Mouse (Mus musculus): ENCODE results near the gene Tmem217. TPM values are rescaled to one million over a fixed set of nuclear protein-coding genes. Genes with fewer than 3 reads are reported as not detected.

Tmem217 gene
- polyA plus RNA-seq, 1 experiment, result 0.19 TPM

DNA sequence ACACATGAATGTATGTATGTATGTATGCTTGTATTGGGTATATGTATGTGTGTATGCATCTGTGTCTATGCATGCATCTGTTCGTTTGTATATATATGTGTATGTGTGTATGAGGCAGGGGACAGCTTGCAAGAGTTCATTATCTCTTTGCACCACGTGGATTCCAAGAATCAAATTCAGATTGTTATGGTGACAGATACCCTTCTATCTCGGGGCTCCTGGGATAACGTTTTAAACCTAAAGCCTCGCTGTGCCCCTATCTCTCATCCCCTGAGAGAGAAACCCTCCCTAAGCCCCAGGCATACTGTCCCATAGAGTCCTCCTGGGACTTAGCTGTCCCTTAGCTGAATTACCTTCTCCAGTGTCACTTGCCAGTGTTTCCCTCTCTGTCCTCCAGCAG lies 31.4 kb upstream of the Tmem217 start:
- TF ChIP-seq CTCF (IDR thresholded peaks at IDR 0.05; ENCODE audit: borderline replicate concordance, extremely low read depth, insufficient read depth, insufficient read length), result no peak
- TF ChIP-seq POLR2A (IDR thresholded peaks at IDR 0.05; ENCODE audit: borderline replicate concordance, extremely low read depth, insufficient read depth, insufficient read length, poor library complexity, severe bottlenecking), result no peak
- DNase-seq (ENCODE audit: low read depth), result no peak

DNA sequence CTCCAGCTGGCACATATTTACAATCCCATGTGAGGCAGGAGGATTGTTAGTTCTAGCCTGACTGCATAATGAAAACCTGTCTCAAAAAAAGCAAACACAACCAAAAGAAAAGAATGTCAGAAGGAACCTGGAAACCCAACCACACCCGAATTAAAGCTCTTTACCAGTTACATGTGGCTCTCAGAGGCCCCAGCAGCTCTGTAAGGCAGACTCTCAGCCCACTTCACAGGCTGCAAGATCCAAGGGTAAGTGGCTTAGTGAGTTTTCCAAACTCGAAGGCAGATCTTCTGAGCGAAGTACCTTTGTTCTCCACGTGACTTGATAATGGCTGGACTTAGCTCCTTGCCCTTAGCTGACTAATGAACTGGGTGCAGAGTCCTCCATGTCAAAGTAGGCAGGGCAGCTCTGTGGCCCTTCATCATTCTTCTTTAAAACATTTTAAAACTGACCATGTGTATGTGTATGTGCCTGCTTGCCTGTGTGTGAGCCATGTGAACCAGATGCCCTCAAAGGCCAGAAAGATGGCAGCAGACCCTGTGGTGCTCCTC lies 27.5 kb upstream of the Tmem217 start:
- TF ChIP-seq CTCF (IDR thresholded peaks at IDR 0.05; ENCODE audit: borderline replicate concordance, extremely low read depth, insufficient read depth, insufficient read length), result no peak
- no peak for TF ChIP-seq POLR2A (IDR thresholded peaks at IDR 0.05; ENCODE audit: borderline replicate concordance, extremely low read depth, insufficient read depth, insufficient read length, poor library complexity, severe bottlenecking)

DNA sequence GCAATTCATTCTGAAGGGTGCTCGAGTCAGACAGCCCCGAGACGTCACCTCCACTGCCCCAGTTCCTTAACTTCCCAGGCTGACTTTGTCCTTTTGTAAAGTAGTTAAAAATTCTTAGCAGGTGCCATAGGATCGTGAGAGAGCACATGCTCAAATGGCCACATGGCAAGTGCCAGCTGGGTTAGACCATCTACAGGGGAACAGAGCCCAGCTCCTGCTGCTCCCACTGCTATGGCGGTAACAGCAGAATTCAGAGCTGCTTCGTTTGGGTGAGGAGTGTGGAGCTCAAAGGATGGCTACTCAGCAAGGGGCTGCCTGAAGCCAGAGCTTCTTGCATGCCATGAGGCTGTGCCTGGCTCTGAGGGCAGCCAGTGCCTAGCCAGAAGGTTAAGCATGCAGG lies 17.6 kb upstream of the Tmem217 start:
- TF ChIP-seq CTCF (IDR thresholded peaks at IDR 0.05; ENCODE audit: borderline replicate concordance, extremely low read depth, insufficient read depth, insufficient read length) (no peak), POLR2A (IDR thresholded peaks at IDR 0.05; ENCODE audit: borderline replicate concordance, extremely low read depth, insufficient read depth, insufficient read length, poor library complexity, severe bottlenecking) (no peak)
- no peak for DNase-seq (ENCODE audit: low read depth)

More for the DNA sequence above, 27.5 kb upstream of the Tmem217 start:
- DNase-seq (ENCODE audit: low read depth), result no peak

GRCm38 (mm10) chr17:29568435-29568834 lies 16.2 kb upstream of the Tmem217 start:
- DNase-seq (ENCODE audit: low read depth), result no peak

DNA sequence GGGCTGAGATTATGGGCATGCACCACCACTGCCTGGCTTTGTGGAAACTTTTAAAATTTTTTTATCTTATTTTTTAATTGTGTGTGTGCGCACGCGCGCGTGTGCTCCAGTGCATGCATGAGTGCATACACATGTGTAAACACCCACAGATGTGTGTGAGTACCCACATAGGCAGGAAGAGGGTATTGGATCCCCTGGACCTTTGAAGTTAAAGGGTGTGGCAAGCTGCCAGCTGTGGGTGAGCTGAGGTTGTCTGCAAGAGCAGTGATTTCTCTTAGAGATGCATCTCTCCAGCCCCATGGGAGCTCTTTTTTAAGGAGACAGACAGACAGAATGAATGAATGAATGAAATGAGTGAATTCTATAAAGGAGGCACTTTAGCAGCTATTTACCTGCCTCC lies 13.3 kb upstream of the Tmem217 start:
- DNase-seq (ENCODE audit: low read depth), result no peak
- no peak for TF ChIP-seq CTCF (IDR thresholded peaks at IDR 0.05; ENCODE audit: borderline replicate concordance, extremely low read depth, insufficient read depth, insufficient read length)
- no peak for TF ChIP-seq POLR2A (IDR thresholded peaks at IDR 0.05; ENCODE audit: borderline replicate concordance, extremely low read depth, insufficient read depth, insufficient read length, poor library complexity, severe bottlenecking)

More at GRCm38 (mm10) chr17:29568435-29568834, 16.2 kb upstream of the Tmem217 start:
- TF ChIP-seq CTCF (IDR thresholded peaks at IDR 0.05; ENCODE audit: borderline replicate concordance, extremely low read depth, insufficient read depth, insufficient read length) (no peak), POLR2A (IDR thresholded peaks at IDR 0.05; ENCODE audit: borderline replicate concordance, extremely low read depth, insufficient read depth, insufficient read length, poor library complexity, severe bottlenecking) (no peak)

DNA sequence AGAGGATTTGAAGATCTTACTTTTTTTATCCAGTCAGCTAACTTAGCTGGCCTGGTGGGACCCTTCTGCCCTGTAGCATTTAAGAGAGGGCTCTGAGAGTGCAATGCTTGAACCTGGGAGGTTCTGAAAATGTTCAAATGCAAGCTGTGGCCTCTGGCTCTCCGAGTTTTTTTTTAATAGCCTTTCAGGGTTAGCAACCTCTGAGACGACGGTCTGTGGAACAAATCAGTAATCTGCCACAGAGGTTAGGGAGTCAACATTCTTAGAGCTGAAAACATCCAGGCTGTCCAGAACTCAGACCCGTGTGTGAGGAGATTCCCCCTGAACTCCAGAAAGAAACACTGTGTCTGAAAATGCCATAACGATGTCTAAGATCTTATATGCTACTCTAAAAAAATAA lies 6.3 kb upstream of the Tmem217 start:
- DNase-seq (ENCODE audit: low read depth), result no peak
- TF ChIP-seq POLR2A (IDR thresholded peaks at IDR 0.05; ENCODE audit: borderline replicate concordance, extremely low read depth, insufficient read depth, insufficient read length, poor library complexity, severe bottlenecking) (no peak), CTCF (IDR thresholded peaks at IDR 0.05; ENCODE audit: borderline replicate concordance, extremely low read depth, insufficient read depth, insufficient read length) (no peak)

DNA sequence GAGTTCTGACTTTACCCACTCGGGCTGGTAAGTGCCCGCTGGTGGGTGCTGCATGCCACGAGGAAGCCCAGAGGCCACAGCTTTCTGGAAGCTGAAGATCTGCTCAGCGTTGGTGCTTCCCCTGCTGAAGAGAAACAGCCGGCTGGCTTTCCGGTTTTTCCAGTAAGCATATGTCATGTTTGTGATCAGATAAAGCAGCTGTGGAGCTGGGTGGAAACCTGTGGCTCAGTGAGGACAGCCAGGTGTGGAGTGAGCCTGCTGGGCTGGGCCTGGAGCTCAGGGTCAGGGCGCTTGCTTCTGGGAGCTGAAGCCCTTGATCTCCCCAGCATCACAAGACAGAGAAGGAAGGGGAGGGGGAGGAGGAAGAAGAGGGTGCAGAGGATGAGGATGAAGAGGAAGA lies 4.7 kb upstream of the Tmem217 start:
- no peak for TF ChIP-seq POLR2A (IDR thresholded peaks at IDR 0.05; ENCODE audit: borderline replicate concordance, extremely low read depth, insufficient read depth, insufficient read length, poor library complexity, severe bottlenecking)
- TF ChIP-seq CTCF (IDR thresholded peaks at IDR 0.05; ENCODE audit: borderline replicate concordance, extremely low read depth, insufficient read depth, insufficient read length), result no peak
- no peak for DNase-seq (ENCODE audit: low read depth)

DNA sequence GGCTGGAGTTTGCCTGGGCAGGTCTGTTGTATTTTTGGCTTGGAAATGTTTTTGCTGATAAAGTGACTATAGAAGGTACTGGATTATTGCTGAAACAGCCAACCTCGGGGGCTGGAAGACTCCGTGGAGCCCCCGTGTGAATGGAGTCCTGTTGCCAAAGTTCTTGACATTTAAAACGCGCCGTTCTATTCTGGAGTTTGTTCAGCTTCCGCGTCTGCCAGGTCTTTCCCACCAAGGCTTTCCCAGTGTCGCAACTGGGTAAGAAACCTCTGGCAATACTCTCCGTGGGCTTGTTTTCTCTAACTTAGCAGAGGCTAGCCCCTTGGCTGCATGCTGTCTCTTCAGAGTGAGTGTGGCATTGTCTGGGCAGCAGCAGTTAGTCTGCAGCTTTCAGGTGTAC lies 4.3 kb upstream of the Tmem217 start:
- TF ChIP-seq CTCF (IDR thresholded peaks at IDR 0.05; ENCODE audit: borderline replicate concordance, extremely low read depth, insufficient read depth, insufficient read length) (no peak), POLR2A (IDR thresholded peaks at IDR 0.05; ENCODE audit: borderline replicate concordance, extremely low read depth, insufficient read depth, insufficient read length, poor library complexity, severe bottlenecking) (no peak)
- no peak for DNase-seq (ENCODE audit: low read depth)

DNA sequence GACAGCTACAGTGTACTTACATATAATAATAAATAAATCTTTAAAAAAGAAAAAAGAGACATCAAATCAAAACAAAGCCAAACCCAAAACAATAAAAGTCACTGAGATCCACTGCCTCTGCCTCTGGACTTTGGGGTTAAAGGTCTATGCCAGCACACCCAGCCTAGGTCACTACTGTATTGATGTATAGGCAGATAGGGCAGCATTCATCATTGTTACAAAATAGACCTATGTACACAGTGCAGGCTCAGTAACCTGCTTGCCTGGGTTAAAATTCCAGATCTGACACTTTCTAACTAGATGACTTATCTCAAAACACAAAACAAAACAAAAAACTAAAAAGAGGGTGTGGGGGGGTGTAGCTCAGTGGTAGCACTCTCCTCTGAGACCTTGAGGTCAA lies 2.0 kb upstream of the Tmem217 start:
- TF ChIP-seq CTCF (IDR thresholded peaks at IDR 0.05; ENCODE audit: borderline replicate concordance, extremely low read depth, insufficient read depth, insufficient read length) (no peak), POLR2A (IDR thresholded peaks at IDR 0.05; ENCODE audit: borderline replicate concordance, extremely low read depth, insufficient read depth, insufficient read length, poor library complexity, severe bottlenecking) (no peak)
- DNase-seq (ENCODE audit: low read depth), result no peak

GRCm38 (mm10) chr17:29551019-29551418 lies 1.2 kb downstream of the Tmem217 start:
- no peak for DNase-seq (ENCODE audit: low read depth)
- TF ChIP-seq POLR2A (IDR thresholded peaks at IDR 0.05; ENCODE audit: borderline replicate concordance, extremely low read depth, insufficient read depth, insufficient read length, poor library complexity, severe bottlenecking) (no peak), CTCF (IDR thresholded peaks at IDR 0.05; ENCODE audit: borderline replicate concordance, extremely low read depth, insufficient read depth, insufficient read length) (no peak)

DNA sequence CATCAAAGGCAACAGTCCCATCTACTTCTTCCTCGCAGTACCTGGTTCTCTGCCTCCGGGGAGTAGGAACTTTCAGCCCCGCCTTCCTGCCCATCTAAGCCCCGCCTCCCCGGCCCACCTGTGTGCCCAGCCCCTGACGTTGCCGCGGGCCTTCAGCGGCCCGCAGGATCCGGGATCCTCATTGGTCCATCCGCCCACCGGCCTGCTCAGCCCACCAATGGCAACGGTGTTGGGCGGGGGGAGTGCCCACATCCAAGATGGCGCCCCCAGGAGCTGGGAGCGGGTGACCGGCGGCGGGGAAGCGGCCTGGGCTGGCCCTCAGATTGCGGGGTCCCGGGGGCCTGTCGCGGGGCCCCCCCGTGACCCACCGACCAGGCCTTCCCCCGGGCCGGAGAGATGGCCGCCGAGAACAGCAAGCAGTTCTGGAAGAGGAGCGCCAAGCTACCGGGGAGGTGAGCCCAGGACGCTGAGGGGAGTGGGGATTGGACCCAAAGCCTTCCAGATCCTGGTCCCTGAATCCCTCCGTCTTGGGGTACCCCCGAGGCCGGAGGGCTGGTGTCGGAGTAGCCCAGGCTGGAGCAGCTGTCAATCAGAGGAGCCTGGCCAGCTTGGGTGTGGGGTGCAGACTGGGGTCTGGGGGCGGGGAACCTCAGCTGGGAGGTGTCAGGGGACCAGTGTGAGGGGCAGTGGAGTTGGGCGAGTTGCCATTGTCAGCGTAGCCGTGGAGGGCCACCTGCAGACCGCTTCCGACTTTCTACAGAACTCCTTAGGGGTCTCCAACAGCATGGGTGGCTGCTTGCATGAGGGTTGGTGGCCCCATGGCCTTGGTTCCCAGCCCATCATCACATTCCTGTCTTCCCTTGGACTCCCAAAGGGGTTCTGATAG lies 2.4 kb downstream of the Tmem217 start, which contains the start of the genes Gm17657 and Tbc1d22b:
Gene Gm17657, minus strand, starts transcription at position 96 of the 886 bp plus-strand sequence.
Gene Tbc1d22b, plus strand, starts transcription at position 243 of the 886 bp plus-strand sequence.
- TF ChIP-seq CTCF (IDR thresholded peaks at IDR 0.05; ENCODE audit: borderline replicate concordance, extremely low read depth, insufficient read depth, insufficient read length) (no peak), POLR2A (IDR thresholded peaks at IDR 0.05; ENCODE audit: borderline replicate concordance, extremely low read depth, insufficient read depth, insufficient read length, poor library complexity, severe bottlenecking) (peak; percentile 77)
- DNase-seq (ENCODE audit: low read depth), result peak; percentile 97

All from brain, embryonic 14.5 days (tissue).